Mouse (Mus musculus) E14TG2a.4 (cell line): ENCODE results near the gene Nkx2-3.

Experiments
- CTCF ChIP-seq: conservative IDR thresholded peaks from 2 replicates; pipeline ENCODE4 v1.5.1; 2014; ENCODE audit warnings: low read length
- POU5F1 ChIP-seq: IDR thresholded peaks from 2 replicates; pipeline ENCODE4 v1.6.1; 2014; ENCODE audit warnings: low read length, borderline replicate concordance

- TF ChIP-seq CTCF (no peak), POU5F1 (no peak)
These were observed 14.0 kb downstream of the Nkx2-3 start for GRCm38 (mm10) chr19:43626160-43626559.
